Mouse (Mus musculus) gastrocnemius, postnatal 36 days (tissue): ENCODE measurements around the gene Tprg. TPM values are rescaled to one million over a fixed set of nuclear protein-coding genes. Genes with fewer than 3 reads are reported as not detected.
A peak's percentile ranks its signal among the peaks of the same experiment; 100 is the strongest.

Experiments used
- DNase-seq, 2 experiments: peaks; one replicate each; pipeline ENCODE4 v3.0.0; 2022
- intact Hi-C: fragments of 180-260 bp; cut with DNase I; formaldehyde crosslinking; loops from one replicate; pipeline ENCODE4 v1.15.1; 2025
- total RNA-seq, 2 experiments: library from RNA; stranded (reverse); gene quantifications; 2 replicates each; pipeline ENCODE4 v1.2.3; 2021

Gene Tprg
- total RNA-seq, 2 experiments from 2014 or later = not detected

GRCm38 (mm10) chr16:25325631-25326238 is 39.1 kb downstream of the Tprg start:
- intact Hi-C loops = no loop called here

GRCm38 (mm10) chr16:25333279-25334219 is 46.9 kb downstream of the Tprg start:
- intact Hi-C loops = no loop called here

More at GRCm38 (mm10) chr16:25325631-25326238, 39.1 kb downstream of the Tprg start:
- DNase-seq = no peak

GRCm38 (mm10) chr16:25335058-25335703 is 48.6 kb downstream of the Tprg start:
- intact Hi-C loops = no loop called here
- no peak for DNase-seq

More at GRCm38 (mm10) chr16:25333279-25334219, 46.9 kb downstream of the Tprg start:
- no peak for DNase-seq

GRCm38 (mm10) chr16:25349626-25350025 is 63.0 kb downstream of the Tprg start:
- DNase-seq = peak; percentile 34 to 64
- intact Hi-C loops = loop anchor here (5.0 kb wide), 1 partner anchor 1387 kb away; no protein-coding TSS in a partner anchor

- intact Hi-C loops = no loop called here
- no peak for DNase-seq
Observed at GRCm38 (mm10) chr16:25367834-25368233, 81.2 kb downstream of the Tprg start.

GRCm38 (mm10) chr16:25369984-25370412 is 83.4 kb downstream of the Tprg start:
- intact Hi-C loops = loop anchor here (10.0 kb wide), 2 partner anchors 305 to 825 kb away; no protein-coding TSS in a partner anchor
- DNase-seq = no peak

- intact Hi-C loops = loop anchor here (10.0 kb wide), 2 partner anchors 301 to 821 kb away; no protein-coding TSS in a partner anchor
- no peak for DNase-seq
Observed at GRCm38 (mm10) chr16:25374121-25374520, 87.5 kb downstream of the Tprg start.

- DNase-seq = no peak
Observed at GRCm38 (mm10) chr16:25374775-25375174, 88.2 kb downstream of the Tprg start.

GRCm38 (mm10) chr16:25376720-25377373 is 90.2 kb downstream of the Tprg start:
- DNase-seq = peak; percentile 64 to 75
- intact Hi-C loops = loop anchor here (2.0 to 10.0 kb wide), 4 partner anchors 155 to 818 kb away; no protein-coding TSS in a partner anchor

More at GRCm38 (mm10) chr16:25374775-25375174, 88.2 kb downstream of the Tprg start:
- intact Hi-C loops = loop anchor here (5.0 to 10.0 kb wide), 3 partner anchors 158 to 820 kb away; no protein-coding TSS in a partner anchor

- intact Hi-C loops = loop anchor here (2.0 to 10.0 kb wide), 4 partner anchors 155 to 817 kb away; no protein-coding TSS in a partner anchor
- DNase-seq = no peak
Observed at GRCm38 (mm10) chr16:25377695-25378094, 91.1 kb downstream of the Tprg start.

- intact Hi-C loops = no loop called here
Observed at GRCm38 (mm10) chr16:25385498-25386192, 99.0 kb downstream of the Tprg start.

GRCm38 (mm10) chr16:25394676-25395075 is 108.1 kb downstream of the Tprg start:
- intact Hi-C loops = no loop called here
- no peak for DNase-seq

More at GRCm38 (mm10) chr16:25385498-25386192, 99.0 kb downstream of the Tprg start:
- DNase-seq = no peak

GRCm38 (mm10) chr16:25404156-25404555 is 117.5 kb downstream of the Tprg start:
- DNase-seq = no peak
- intact Hi-C loops = no loop called here

GRCm38 (mm10) chr16:25407204-25407886 is 120.7 kb downstream of the Tprg start:
- intact Hi-C loops = no loop called here
- DNase-seq = no peak

- DNase-seq = no peak
- intact Hi-C loops = no loop called here
Observed at GRCm38 (mm10) chr16:25408032-25408431, 121.4 kb downstream of the Tprg start.

- intact Hi-C loops = no loop called here
- no peak for DNase-seq
Observed at GRCm38 (mm10) chr16:25411307-25411706, 124.7 kb downstream of the Tprg start.

GRCm38 (mm10) chr16:25413885-25414284 is 127.3 kb downstream of the Tprg start:
- no peak for DNase-seq
- intact Hi-C loops = no loop called here

GRCm38 (mm10) chr16:25415186-25415585 is 128.6 kb downstream of the Tprg start:
- no peak for DNase-seq
- intact Hi-C loops = no loop called here
